Mouse (Mus musculus) lung, postnatal 10 days (tissue): ENCODE data around the gene Epo.

Experiments
- DNase-seq: peaks from one replicate; pipeline ENCODE4 v3.0.0; 2021

Epo gene

GRCm38 (mm10) chr5:137518436-137518835 lies 14.6 kb downstream of the Epo start, which contains the start of gene Gigyf1:
Gene Gigyf1 (plus strand): TSS chr5:137518548.
- peak; percentile 58 for DNase-seq

- DNase-seq = no peak
Measured at GRCm38 (mm10) chr5:137514811-137515210, 18.2 kb downstream of the Epo start.

- DNase-seq = no peak
Measured at GRCm38 (mm10) chr5:137513951-137514721, 18.9 kb downstream of the Epo start.

GRCm38 (mm10) chr5:137512847-137513794 lies 19.9 kb downstream of the Epo start:
- DNase-seq = peak; percentile 63

- DNase-seq = no peak
Measured at GRCm38 (mm10) chr5:137511706-137512105, 21.3 kb downstream of the Epo start.

- peak; percentile 37 for DNase-seq
Measured at GRCm38 (mm10) chr5:137510573-137511390, 22.3 kb downstream of the Epo start.

- peak; percentile 88 for DNase-seq
Measured at GRCm38 (mm10) chr5:137510014-137510501, 23.0 kb downstream of the Epo start.

- DNase-seq = peak; percentile 43
Measured at GRCm38 (mm10) chr5:137504041-137504440, 29.0 kb downstream of the Epo start.

- DNase-seq = peak; percentile 94
Measured at GRCm38 (mm10) chr5:137502667-137503110, 30.4 kb downstream of the Epo start.

- DNase-seq = peak; percentile 100
Measured at GRCm38 (mm10) chr5:137501709-137502666, 31.1 kb downstream of the Epo start, which contains the start of gene Pop7. Gene Pop7 (minus strand): TSS chr5:137502518.

GRCm38 (mm10) chr5:137500186-137500585 lies 32.9 kb downstream of the Epo start:
- no peak for DNase-seq

- peak; percentile 72 for DNase-seq
Measured at GRCm38 (mm10) chr5:137493831-137494230, 39.2 kb downstream of the Epo start.

GRCm38 (mm10) chr5:137491559-137491958 lies 41.5 kb downstream of the Epo start:
- DNase-seq = peak; percentile 72

- DNase-seq = no peak
Measured at GRCm38 (mm10) chr5:137487616-137488015, 45.4 kb downstream of the Epo start.

- DNase-seq = no peak
Measured at GRCm38 (mm10) chr5:137485851-137486155, 47.2 kb downstream of the Epo start.

- no peak for DNase-seq
Measured at GRCm38 (mm10) chr5:137485071-137485850, 47.8 kb downstream of the Epo start.

- peak; percentile 31 for DNase-seq
Measured at GRCm38 (mm10) chr5:137481897-137482296, 51.1 kb downstream of the Epo start.

GRCm38 (mm10) chr5:137481138-137481537 lies 51.9 kb downstream of the Epo start:
- peak; percentile 94 for DNase-seq

GRCm38 (mm10) chr5:137476964-137477363 lies 56.1 kb downstream of the Epo start, which contains the start of gene Zan:
Gene Zan (minus strand): TSS chr5:137477064.
- no peak for DNase-seq

GRCm38 (mm10) chr5:137474351-137474750 lies 58.7 kb downstream of the Epo start:
- no peak for DNase-seq
